Comparison of ENCODE assay signal across 8 mouse cellular contexts in the genomic region with DNA sequence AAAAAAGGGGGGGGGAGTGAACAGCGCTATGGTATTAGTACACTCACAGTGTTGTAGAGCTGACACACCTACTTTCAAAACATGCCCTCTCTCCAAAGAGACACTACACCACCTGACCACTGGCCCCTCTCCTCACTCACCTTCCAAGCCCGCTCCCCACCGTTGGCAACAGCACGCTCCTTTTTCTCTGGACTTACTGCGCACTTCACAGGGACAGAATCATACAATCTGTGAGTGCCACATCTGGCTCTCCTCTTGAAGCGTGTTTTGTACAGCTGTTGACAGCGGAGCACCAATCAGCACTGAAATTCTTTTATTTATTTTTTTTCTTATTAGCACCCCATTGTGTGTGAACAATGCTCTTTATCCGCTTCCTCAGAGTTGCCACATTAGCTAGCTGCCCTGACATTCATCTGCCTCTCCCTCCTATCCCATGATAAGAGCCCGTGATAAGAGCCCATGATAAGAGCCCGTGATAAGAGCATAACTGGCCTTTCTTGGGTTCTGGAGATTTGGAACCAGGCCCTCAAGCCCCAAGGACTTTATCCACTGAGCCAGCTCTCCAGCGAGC. TPM values are rescaled to one million over a fixed set of nuclear protein-coding genes. Genes with fewer than 3 reads are reported as not detected.
A peak's percentile ranks its signal among the peaks of the same experiment; 100 is the strongest.
DNase-seq lines count a peak whose midpoint lies in the region; ATAC-seq and TF ChIP-seq lines count a peak whose summit lies in the region.

No protein-coding gene starts in this region.

- H3K9me3 ChIP-seq in heart, embryonic 13.5 days: no peaks in the 10 kb centered on the region

- H3K27ac ChIP-seq in heart, embryonic 13.5 days (replicated peaks): 0 out of 2 replicates have a peak overlapping the region, but pooled peaks have one; percentile 36

- H3K9ac ChIP-seq in heart, embryonic 13.5 days: peak overlapping the region; percentile 83; the same call in 1 of the 2 replicates

- peak overlapping the region; percentile 23 for H3K4me3 ChIP-seq in heart, embryonic 13.5 days
- H3K4me3 ChIP-seq in lung, adult 2 months (replicated peaks; ENCODE audit: extremely low read depth, low read depth, low read length): peak overlapping the region; percentile 39

- H3K36me3 ChIP-seq in heart, embryonic 13.5 days: no peaks in the 10 kb centered on the region

- TF ChIP-seq POLR2A in lung, adult 2 months (IDR thresholded peaks at IDR 0.05; ENCODE audit: borderline replicate concordance, extremely low read depth, low read depth, low read length): no peak

- no peak for ATAC-seq in heart, embryonic 13.5 days (ENCODE audit: extremely low read depth, insufficient number of reproducible peaks, low FRiP score, low TSS enrichment)
- ATAC-seq in granulocyte monocyte progenitor cell, adult 5-6 weeks (replicated peaks; ENCODE audit: poor library complexity, severe bottlenecking): no peak

- peak overlapping the region; percentile 93 for H3K4me2 ChIP-seq in heart, embryonic 13.5 days

- H3K27me3 ChIP-seq in heart, embryonic 13.5 days (replicated peaks): no peaks in the 10 kb centered on the region

- no peak for TF ChIP-seq CTCF in lung, adult 2 months (IDR thresholded peaks at IDR 0.05; ENCODE audit: insufficient read depth, low read length)

- WGBS in heart, embryonic 13.5 days: 26% methylated on average over 11 of the region's 11 CpGs
- WGBS in lung, adult 2 months: 33% methylated on average over 11 of the region's 11 CpGs

- DNase-seq in cerebellum, adult 11-12 months: peak; percentile 40
- no peak for DNase-seq in cerebellum, adult 11 months
- peak; percentile 27 for DNase-seq in A20 (ENCODE audit: low read depth, low spot score)
- peak; percentile 28 for DNase-seq in lung, adult 2 months
- DNase-seq in frontal cortex, postnatal 10 days (ENCODE audit: low spot score in 2 of 2): no peak
- no peak for DNase-seq in spleen, postnatal 14 days (ENCODE audit: low spot score in 2 of 2)

- peaks cover 30% of the 10 kb centered on the region for H3K4me1 ChIP-seq in heart, embryonic 13.5 days
- peaks cover 8% of the 10 kb centered on the region for H3K4me1 ChIP-seq in lung, adult 2 months (ENCODE audit: control insufficient read depth, insufficient read depth, low read length)

RNA-seq across cellular contexts. Expression of a gene that starts 43.4 kb away (rescaled TPM):
- 0.29 and 0.39 TPM in 2 replicates for polyA plus RNA-seq in heart, embryonic 13.5 days (2015; fragmentation: Nextera tagmentation; extraction: Ambion mirVana)
- 0.14 TPM in 1 of 2 replicates, not detected in the other for polyA plus RNA-seq in lung, adult 2 months (2012; rRNA removed)
- total RNA-seq in granulocyte monocyte progenitor cell, adult 5-6 weeks (2014; fragmentation: Nextera tagmentation): not detected in 2 replicates
- not detected in 2 replicates for total RNA-seq in granulocyte monocyte progenitor cell, adult 5-6 weeks (2017)

RNA-seq across cellular contexts. Expression of a gene that starts 47.0 kb away (rescaled TPM):
- 124 and 130 TPM in 2 replicates for polyA plus RNA-seq in heart, embryonic 13.5 days (2015; fragmentation: Nextera tagmentation; extraction: Ambion mirVana)
- polyA plus RNA-seq in lung, adult 2 months (2012; rRNA removed): 289 and 384 TPM in 2 replicates
- total RNA-seq in granulocyte monocyte progenitor cell, adult 5-6 weeks (2014; fragmentation: Nextera tagmentation): 91.6 and 93.4 TPM in 2 replicates
- 108 and 109 TPM in 2 replicates for total RNA-seq in granulocyte monocyte progenitor cell, adult 5-6 weeks (2017)

RNA-seq across cellular contexts. Expression of a gene that starts 54.2 kb away (rescaled TPM):
- polyA plus RNA-seq in heart, embryonic 13.5 days (2015; fragmentation: Nextera tagmentation; extraction: Ambion mirVana): 0.04 TPM in 1 of 2 replicates, not detected in the other
- 0.03 and 0.06 TPM in 2 replicates for polyA plus RNA-seq in lung, adult 2 months (2012; rRNA removed)
- total RNA-seq in granulocyte monocyte progenitor cell, adult 5-6 weeks (2014; fragmentation: Nextera tagmentation): not detected in 2 replicates
- total RNA-seq in granulocyte monocyte progenitor cell, adult 5-6 weeks (2017): not detected in 2 replicates

Comparison
In these comparisons a context has a peak if more than half of its experiments do, and no peak if none do; other contexts are left out.
1. DNase-seq: peak in cerebellum, adult 11-12 months (single experiment), A20 (single experiment) and lung, adult 2 months (single experiment); none in cerebellum, adult 11 months (single experiment), frontal cortex, postnatal 10 days (0 of 2) and spleen, postnatal 14 days (0 of 2).